Mouse (Mus musculus): ENCODE measurements around the gene Sh3tc1.

DNA sequence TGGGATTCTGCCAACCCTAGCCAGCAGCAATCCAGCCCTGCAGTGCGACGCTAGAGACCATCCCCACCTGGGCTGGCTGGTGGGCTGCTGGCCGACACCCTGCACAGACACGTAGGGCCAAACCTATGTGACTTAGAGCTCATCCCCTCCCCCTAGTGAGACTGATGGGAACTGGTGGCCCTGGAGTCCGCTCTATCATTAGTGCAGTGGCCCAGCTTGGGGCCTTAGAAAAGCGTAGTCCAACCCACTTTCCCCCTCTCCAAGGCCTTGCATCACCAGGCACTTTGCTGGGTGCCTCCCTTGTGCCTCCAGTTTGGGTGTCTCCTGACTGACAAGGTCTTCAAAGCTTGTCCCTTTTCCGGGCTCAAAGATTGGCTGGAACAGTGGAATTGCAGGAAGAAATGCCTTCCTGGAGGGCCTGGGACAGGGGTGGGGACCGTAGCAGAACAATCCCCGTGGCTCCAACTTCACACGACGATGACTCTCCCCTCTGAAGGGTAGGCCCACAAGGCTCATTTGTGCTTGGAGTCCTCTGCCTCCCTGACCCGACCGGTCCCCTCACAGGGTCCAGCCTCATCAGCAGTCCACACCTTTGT lies 1.5 kb upstream of the Sh3tc1 start:
- TF ChIP-seq GATA1 (IDR thresholded peaks at IDR 0.05; ENCODE audit: low read length) (no peak), TAL1 (IDR thresholded peaks at IDR 0.05; ENCODE audit: low read length) (no peak)
